Mouse (Mus musculus) Muller cell, postnatal 12 days (primary cell): ENCODE measurements around the gene Ppp2ca.
"Not testable (repeated sequence)": the region's sequence is repeated elsewhere in the genome, so short reads cannot be mapped to it uniquely, and the experiment has no call there.

Source experiments
- DNase-seq: peaks from one replicate; pipeline ENCODE4 v3.0.0-alpha.2; 2015; ENCODE audit errors: inconsistent ontology term

Gene Ppp2ca

GRCm38 (mm10) chr11:52094568-52094967 lies 3.9 kb upstream of the Ppp2ca start:
- DNase-seq: no peak

GRCm38 (mm10) chr11:52097016-52097415 lies 1.5 kb upstream of the Ppp2ca start:
- no peak for DNase-seq

- DNase-seq: no peak
Measured at GRCm38 (mm10) chr11:52097596-52097995, 885 bp upstream of the Ppp2ca start.

- DNase-seq: peak; percentile 90
Measured at GRCm38 (mm10) chr11:52099031-52099761, 715 bp downstream of the Ppp2ca start.

GRCm38 (mm10) chr11:52099771-52100219 lies 1.3 kb downstream of the Ppp2ca start:
- DNase-seq: no peak

- DNase-seq: no peak
Measured at GRCm38 (mm10) chr11:52102977-52103376, 4.5 kb downstream of the Ppp2ca start.

GRCm38 (mm10) chr11:52105503-52105902 lies 7.0 kb downstream of the Ppp2ca start:
- no peak for DNase-seq

GRCm38 (mm10) chr11:52106037-52106436 lies 7.6 kb downstream of the Ppp2ca start:
- DNase-seq: no peak

GRCm38 (mm10) chr11:52106438-52106837 lies 8.0 kb downstream of the Ppp2ca start:
- DNase-seq: no peak

- DNase-seq: no peak
Measured at GRCm38 (mm10) chr11:52108796-52109195, 10.3 kb downstream of the Ppp2ca start.

- no peak for DNase-seq
Measured at GRCm38 (mm10) chr11:52109421-52109820, 10.9 kb downstream of the Ppp2ca start.

GRCm38 (mm10) chr11:52115479-52115878 lies 17.0 kb downstream of the Ppp2ca start:
- no peak for DNase-seq

- DNase-seq: not testable (repeated sequence)
Measured at GRCm38 (mm10) chr11:52116117-52116516, 17.6 kb downstream of the Ppp2ca start.

GRCm38 (mm10) chr11:52117156-52117555 lies 18.7 kb downstream of the Ppp2ca start:
- DNase-seq: no peak

- DNase-seq: not testable (repeated sequence)
Measured at GRCm38 (mm10) chr11:52120415-52120814, 21.9 kb downstream of the Ppp2ca start.

GRCm38 (mm10) chr11:52122045-52122444 lies 23.6 kb downstream of the Ppp2ca start:
- DNase-seq: no peak

GRCm38 (mm10) chr11:52124468-52124867 lies 26.0 kb downstream of the Ppp2ca start:
- no peak for DNase-seq

GRCm38 (mm10) chr11:52127169-52127568 lies 28.7 kb downstream of the Ppp2ca start:
- DNase-seq: no peak

- DNase-seq: no peak
Measured at GRCm38 (mm10) chr11:52127760-52128159, 29.3 kb downstream of the Ppp2ca start.

GRCm38 (mm10) chr11:52128316-52129061 lies 30.0 kb downstream of the Ppp2ca start:
- no peak for DNase-seq

- DNase-seq: no peak
Measured at GRCm38 (mm10) chr11:52129171-52129570, 30.7 kb downstream of the Ppp2ca start.

- DNase-seq: peak; percentile 53
Measured at GRCm38 (mm10) chr11:52129621-52130450, 31.4 kb downstream of the Ppp2ca start.
